Mouse (Mus musculus) left cerebral cortex, postnatal 4 days (tissue): ENCODE measurements around the gene Cabin1. TPM values are rescaled to one million over a fixed set of nuclear protein-coding genes. Genes with fewer than 3 reads are reported as not detected.

Source experiments
- DNase-seq: peaks from one replicate; pipeline ENCODE4 v3.0.0-alpha.2; 2022
- intact Hi-C: fragments of 180-260 bp; cut with DNase I; formaldehyde crosslinking; loops from one replicate; pipeline ENCODE4 v1.15.1; 2025
- total RNA-seq, 2 experiments: library from RNA; stranded (reverse); gene quantifications; 2 replicates each; pipeline ENCODE4 v1.2.3; 2021

The Cabin1 gene
- total RNA-seq, 2 experiments from 2014 or later: 93.1 to 101 TPM

DNA sequence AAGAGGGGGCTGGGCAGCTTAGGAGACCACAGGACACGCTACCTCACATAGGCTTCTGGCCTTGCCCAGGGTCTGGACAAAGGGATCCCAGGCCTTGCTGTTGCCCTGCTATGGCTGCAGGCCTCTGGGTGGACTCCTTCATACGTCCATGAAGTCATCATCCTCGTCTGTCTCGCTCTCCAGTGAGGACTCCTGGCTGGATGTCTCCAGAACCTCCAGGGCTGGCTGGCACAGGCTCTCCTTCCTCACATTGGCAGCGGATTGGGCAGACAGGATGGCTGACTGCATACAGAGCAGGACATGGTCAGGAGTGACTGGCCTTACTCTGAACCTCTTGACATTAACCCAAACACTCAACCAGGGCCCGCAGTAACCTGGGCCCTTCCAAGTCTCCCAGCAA, 117.7 kb downstream of the Cabin1 start:
- no peak for DNase-seq
- intact Hi-C loops: no loop called here

DNA sequence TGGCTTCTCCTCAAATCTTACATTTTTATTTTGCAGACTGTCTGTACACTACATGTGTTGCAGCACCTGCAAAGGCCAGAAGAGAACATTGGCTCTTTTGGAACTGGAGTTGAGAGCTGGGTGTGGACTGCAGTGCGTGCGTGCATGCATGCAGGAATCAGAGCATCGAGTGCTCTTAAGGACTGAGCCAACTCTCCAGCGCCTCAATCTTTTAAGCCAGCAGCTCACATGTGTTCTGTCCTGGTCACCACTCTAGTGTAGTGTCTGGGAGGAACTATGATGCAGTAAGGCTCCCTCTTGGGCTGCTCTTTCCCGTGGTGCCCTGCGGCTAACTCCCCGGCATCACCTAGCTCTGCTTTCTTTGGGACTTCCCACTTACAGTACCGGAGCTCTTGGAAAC, 118.5 kb downstream of the Cabin1 start:
- intact Hi-C loops: no loop called here
- no peak for DNase-seq

DNA sequence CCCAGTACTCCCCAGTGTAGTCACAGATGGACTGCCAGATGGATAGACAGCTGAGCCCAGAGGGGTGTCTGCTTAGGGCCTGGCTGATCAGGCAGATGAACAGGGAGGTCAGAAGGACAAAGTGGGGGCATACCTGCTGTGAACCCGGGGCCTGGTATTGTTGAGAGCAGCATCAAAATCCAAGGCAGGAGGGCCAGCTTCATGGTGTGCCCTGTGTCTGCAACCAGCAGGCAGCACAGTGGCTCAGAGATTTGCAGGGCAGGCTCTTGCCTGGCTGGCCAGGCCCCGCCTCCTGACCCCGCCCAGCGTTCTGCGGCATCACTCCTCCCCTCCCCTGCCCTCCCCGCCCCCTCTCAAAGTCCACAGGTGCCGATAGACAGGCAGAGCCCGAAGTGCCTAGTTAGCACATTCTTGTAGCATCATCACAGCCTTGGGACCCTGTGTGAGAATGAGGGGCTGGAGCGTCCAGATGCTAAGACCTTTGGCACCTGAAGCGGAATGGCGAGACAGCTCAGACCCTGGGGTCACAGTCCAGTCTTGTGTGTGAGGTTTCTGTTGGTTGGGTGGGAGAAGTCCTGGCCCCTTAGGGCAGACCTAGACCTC, 120.3 kb downstream of the Cabin1 start, which contains the start of gene Susd2:
TSS of gene Susd2 (minus strand) at position 268 of the 603 bp plus-strand sequence.
- intact Hi-C loops: no loop called here
- peak; percentile 66 for DNase-seq

DNA sequence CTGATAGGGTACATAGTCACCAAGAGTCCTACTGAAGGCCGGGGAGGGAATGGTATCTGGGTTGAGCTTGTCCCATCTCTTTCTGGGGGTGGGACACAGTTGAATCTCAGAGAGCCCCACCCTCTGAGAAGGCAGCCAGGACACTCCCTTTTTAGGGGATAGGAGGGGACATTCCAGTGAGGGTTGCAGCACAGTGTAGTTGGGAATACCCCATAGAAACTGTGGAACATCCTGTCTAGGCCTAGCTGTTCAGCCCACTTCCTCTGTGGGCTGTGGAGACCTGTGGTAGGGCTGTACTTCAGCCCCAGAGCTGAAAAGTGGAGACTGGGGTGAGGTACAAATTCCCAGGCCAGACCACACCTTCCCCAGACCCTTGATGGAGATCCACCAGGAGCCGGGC, 121.2 kb downstream of the Cabin1 start:
- intact Hi-C loops: no loop called here
- DNase-seq: no peak

DNA sequence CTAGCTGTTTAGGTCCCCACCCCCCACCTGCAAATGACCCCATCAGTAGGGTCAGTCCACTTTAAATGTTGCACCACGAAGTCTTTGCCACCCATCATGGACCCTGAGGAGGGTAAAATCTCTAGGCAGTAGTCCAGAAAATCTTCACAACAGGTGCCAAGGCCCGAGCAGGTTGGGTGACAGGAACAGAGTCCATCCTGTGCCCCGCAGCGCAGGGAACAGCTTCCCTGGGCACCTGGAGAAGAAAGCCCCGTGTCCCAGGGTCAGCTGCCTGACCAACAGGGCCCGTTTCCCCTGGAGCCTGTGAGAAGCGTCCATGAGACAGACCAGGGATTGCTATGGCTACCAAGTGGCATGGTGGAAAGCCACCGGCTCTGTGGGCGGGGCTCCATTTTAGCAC, 121.7 kb downstream of the Cabin1 start:
- intact Hi-C loops: no loop called here
- DNase-seq: no peak

DNA sequence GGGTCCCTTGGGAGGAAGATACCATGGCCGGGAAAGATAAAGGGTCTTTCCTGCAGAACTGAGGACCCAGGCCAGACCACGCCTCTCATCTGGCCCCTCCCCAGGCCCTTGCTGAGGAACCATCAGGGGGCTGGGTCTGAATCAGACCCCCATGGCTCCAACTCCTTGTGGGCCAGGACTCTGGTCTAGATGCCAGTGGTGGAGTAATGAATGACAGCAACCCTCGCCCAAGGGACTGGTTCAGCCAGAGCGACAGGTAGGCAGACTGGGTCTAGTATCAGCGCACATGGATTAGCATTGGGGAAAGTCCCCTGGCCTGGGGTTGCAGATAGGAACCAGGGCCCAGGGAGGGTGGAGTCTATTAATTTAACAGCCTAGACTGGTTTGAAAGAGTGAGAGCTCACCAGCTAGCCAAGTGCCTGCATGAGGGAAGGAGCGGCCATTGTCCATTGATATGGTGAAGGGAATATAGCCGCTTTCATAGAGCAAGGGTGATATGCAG, 122.4 kb downstream of the Cabin1 start:
- intact Hi-C loops: no loop called here
- DNase-seq: no peak

DNA sequence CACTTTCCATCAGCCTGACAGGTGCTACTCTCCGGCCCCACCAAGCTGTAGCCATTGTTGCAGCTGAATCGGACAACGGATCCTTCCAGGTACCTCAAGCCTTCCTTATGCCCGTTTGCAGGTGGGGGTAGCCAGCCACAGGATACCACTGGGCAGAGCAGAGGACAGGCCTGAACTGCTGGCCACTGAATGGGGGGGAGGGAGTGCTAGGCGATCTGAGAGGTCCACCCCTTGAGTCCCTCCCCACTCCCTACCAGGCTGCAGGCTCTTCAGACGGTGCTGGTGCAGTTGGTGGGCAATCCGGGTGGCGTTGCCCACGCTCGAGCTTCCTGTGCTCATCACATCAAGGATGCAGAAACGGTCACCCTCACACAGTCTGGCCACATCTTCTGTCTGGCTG, 126.4 kb downstream of the Cabin1 start:
- no peak for DNase-seq
- intact Hi-C loops: loop anchor here (5.0 kb wide), 1 partner anchor 75 kb away; no protein-coding TSS in a partner anchor

DNA sequence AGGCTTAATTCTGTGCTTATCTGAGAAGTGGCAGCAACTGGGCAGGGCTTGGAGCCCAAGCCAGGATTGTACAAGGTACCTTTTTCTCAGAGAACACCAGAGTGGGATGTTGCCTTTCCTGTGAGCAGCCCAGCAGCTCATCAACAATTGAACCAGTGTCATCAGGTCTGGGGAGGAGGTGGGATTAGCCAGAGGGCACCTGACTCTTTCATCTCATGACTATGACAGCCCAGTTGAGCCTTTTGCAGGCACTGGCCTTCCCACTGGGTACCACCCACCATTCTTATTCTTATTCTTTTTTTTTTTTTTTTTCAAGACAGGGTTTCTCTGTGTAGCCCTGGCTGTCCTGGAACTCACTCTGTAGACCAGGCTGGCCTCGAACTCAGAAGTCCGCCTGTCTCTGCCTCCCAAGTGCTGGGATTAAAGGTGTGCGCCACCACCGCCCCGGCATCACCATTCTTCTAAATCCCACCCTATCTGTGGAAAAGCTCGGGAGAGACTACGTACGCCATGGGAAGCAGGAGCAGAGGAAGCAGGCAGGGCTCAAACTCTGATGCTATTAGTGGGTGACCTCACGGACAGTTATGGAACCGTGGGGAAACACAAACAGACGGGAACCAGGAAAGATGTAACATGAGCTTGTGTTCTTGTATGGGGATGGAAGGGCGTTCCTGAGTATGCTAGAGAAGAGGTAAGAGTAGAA, 127.9 kb downstream of the Cabin1 start:
- intact Hi-C loops: loop anchor here (5.0 kb wide), 1 partner anchor 76 kb away; no protein-coding TSS in a partner anchor
- no peak for DNase-seq

DNA sequence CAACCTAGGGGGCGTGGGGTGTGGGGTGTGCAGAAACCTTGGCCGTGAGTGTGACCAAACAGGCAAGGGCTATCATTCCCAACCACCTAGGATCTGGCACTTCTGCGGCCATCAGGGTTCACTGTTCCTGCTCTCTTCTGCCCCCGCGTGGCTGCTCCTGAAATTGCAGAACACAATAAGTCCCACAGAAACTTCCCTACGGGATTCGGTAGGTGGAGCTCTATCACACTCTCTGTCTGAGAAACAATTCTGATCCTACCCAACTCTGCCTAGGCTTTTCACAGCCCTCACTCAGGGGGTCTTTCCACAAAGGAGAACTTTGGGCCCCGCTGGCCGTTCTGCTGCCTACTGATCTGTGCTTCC, 128.5 kb downstream of the Cabin1 start:
- intact Hi-C loops: loop anchor here (5.0 kb wide), 1 partner anchor 77 kb away; no protein-coding TSS in a partner anchor
- DNase-seq: peak; percentile 81

DNA sequence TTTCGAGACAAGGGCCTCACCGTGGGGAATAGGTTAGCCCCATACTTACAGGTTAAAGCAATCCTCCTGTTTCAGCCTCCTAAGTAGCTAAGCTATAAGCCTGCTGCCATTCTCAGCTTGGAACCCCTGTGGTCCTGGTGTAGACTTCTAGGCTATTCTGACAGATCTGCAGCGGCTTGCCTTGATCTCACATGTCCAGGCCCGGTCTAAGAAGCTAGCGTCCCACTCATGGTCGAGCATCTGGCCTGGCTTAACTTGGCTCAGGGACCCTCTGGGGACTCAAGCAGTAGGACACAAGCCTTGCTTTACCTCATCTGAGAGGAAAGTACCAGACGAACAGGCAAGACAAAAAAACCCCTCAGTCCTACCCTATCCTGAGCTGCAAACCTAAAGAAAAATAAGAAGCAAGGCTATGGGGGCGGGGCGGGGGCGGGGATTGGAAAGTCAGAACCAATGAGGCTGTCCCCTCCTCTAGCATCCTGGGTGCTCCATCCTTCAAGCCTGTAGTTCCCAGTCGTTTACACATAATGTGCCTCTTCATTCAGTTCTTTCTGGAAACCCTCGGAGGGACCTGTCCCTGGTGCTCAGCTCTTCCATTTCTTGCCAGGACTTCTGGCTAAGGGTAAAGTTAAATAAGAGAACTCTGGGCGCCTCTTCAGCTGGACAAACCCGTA, 129.0 kb downstream of the Cabin1 start:
- DNase-seq: no peak
- intact Hi-C loops: loop anchor here (5.0 kb wide), 1 partner anchor 77 kb away; no protein-coding TSS in a partner anchor

DNA sequence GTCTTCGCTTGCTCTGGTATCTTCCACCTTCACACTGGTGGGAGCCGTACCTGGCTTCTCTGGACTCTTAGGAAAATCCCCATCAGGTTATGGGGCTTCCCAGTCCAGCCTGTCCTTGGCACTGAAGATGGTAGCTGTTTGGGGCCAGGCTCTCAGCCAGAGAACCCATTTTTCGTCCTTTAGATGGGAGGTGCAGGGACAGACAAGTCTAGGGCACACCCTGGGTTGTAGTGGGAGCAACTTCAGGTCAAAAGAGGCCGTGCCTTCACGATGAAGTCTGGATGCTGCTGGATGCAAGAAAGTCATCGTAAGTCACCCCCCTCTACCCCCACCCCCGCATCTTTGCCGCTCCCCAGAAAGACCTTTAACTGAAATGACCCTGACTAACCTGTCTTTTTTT, 129.5 kb downstream of the Cabin1 start:
- no peak for DNase-seq
- intact Hi-C loops: loop anchor here (5.0 kb wide), 1 partner anchor 78 kb away; no protein-coding TSS in a partner anchor

DNA sequence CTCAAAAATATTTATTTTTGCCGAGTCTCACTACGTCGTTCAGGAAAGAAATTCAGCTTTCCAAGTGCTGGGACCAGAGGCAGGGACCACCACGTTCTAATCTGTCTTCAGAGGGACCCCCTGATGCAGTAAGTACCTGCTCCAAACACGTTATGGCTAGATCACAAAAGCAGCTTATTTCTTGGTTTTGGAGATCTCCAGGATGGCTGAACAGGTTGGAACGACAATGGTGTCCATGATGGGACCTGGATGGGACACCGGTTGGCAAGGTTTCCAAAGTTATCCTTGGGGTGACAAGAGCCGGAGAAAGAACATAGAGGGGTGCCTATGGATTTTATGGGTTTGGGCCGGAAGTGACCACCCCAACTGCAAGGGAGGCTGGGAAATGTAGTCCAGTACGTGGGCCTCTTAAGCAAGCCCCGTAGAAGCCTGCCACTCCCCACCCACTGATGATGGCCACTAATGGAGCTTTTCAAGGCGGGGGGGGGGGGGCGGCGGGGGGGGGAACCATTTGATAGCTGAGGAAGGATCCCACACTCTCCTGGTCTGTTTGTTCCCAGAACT, 130.5 kb downstream of the Cabin1 start:
- no peak for DNase-seq
- intact Hi-C loops: no loop called here

DNA sequence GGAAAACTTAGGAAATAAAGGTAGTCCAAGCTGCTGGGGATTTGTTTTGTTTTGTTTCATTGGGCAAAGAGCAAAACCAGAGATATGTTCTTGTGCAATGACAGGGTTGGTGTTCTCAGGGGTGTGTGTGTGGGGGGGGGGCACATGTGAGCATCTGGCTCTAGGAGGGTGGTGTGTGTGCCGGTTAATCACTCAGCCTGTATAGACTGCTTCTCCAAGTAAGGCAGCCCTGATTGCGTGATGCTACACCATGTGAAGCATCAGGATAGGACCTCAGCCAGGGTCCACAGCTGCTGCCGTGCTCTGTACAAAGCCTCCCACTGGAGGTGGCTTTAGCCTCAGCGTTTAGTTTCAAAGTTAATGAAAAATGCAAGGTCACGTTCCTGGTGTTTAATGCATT, 131.1 kb downstream of the Cabin1 start:
- no peak for DNase-seq
- intact Hi-C loops: no loop called here

DNA sequence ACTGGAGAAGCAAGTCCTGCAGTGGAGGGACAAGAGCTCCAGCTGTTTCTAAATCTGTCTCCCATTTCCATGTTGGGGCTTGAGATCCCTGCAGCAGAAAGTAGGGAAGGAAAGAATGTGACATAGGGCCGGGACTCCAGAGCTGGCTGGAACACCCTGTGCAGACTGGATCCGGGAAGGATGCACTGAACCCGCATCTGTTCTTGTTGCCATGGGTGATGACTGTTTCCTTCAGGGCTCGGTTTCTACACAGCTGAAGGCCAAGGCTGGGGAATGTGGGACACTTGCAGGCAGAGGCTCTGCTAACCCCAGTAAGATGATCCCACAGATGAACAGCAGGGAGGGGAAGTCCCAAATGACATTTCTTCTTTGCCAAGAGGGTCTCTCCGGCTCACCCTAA, 131.5 kb downstream of the Cabin1 start:
- DNase-seq: no peak
- intact Hi-C loops: no loop called here

DNA sequence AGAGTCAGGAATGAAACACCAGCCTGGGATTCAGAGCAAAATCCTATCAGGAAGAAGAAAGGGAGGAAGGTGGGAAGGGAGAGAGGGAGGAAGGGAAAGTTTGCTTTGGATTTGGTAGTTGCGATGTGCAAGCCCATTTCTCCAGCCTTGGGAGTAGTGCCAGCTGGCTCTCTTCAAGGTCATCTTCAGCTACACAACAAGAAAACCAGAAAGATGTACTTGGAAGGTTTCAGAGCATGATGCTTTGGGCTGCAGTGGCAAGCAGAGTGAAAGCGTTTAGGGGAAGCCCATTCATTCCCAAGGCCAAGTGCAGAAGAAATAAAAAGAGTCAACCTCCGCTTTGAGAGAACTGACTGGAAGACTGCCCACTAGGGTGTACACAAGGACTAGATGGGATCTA, 136.7 kb downstream of the Cabin1 start:
- DNase-seq: no peak
- intact Hi-C loops: no loop called here

DNA sequence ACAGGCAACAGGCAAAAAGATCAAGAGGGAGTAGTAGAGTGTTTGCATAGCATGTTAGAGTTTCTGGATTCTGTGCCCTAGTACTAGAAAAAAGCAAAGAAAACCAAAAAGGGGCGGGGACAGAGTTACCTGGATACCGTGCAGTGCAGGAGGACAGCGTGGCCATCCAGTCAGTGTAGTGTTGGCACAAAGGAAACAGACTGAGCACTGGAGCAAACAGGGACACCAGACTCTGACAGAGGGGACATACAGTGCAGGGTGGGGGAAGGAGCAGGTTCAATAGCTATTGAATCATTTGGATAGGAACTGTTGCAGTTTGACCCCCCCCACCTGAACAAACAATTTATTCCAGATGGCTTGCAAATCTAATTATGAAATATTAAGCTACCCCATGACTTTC, 137.2 kb downstream of the Cabin1 start:
- no peak for DNase-seq
- intact Hi-C loops: no loop called here

DNA sequence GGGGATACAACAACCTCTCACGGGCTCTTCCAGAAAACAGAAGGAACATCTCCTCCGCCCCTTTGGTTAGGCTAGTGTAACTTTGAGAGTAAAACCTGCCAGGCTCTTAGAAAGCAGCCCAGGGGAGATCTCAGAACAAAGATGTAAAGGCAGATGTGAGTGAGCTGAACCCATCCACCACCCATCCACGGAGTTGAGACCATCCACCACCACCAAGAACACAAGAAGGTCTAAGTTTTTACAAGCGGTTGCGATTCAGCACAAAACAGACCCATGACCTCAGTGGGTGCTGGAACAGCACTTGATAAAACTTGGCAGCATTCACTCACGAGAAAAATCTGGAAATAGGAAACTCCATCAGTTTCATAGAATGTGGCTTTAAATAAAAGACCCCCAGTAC, 138.2 kb downstream of the Cabin1 start:
- DNase-seq: no peak
- intact Hi-C loops: no loop called here

DNA sequence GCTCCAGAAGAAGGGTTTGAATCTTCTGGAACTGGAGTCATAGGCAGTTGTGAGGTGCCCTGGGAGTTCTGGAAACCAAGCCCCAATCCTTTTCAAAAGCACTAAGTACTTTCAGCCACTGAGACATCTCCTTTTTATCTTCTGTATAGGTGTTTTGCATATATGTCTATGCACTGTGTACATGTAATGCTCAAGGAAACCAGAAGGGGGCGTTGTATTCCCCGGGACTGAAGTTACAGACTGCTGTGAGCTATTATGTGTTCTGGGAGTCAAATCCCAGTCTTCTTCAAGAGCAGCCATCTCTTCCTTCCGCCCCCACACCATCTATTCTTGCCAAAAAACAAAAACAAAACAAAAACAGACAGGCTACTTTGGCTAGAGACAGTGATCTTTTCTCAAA, 143.3 kb downstream of the Cabin1 start:
- intact Hi-C loops: no loop called here
- no peak for DNase-seq

DNA sequence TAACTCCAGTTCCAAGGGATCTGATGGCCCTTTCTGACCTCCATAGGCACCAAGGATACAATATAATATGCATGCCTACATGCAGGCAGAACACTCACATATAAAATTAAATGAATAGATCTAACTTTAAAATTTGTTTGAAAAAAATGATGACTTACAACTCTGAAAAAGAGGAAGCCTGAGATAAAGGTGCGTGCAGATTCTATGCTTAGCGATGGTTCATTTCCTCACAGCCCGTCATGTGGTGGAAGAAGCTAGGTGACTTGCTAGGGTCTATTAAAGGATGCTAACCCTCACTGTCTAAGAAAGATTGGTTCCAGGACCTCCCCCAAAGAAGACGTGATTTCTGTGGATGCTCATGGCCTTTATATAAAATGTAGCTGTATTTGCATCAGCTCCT, 148.1 kb downstream of the Cabin1 start:
- intact Hi-C loops: no loop called here
- no peak for DNase-seq

DNA sequence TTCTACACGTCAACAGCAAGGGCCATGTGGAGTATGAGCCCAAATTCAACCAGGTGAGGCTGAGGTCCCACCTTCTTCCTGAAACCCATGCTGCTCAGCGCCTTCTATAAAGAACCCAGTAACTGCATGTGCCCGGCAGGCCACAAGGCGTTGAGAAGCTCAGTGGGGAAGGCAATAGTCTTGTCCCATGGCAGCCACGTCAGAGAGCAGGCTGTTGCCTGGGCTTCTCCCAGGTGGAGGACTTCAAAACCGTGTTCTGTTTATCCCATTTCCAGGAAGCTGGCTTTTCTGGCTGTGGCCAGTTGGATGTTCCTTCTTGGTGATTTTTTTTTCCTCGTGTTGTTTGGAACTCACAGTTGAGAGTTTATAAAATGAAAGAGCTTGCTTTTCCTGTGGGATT, 153.7 kb downstream of the Cabin1 start:
- no peak for DNase-seq
- intact Hi-C loops: no loop called here

DNA sequence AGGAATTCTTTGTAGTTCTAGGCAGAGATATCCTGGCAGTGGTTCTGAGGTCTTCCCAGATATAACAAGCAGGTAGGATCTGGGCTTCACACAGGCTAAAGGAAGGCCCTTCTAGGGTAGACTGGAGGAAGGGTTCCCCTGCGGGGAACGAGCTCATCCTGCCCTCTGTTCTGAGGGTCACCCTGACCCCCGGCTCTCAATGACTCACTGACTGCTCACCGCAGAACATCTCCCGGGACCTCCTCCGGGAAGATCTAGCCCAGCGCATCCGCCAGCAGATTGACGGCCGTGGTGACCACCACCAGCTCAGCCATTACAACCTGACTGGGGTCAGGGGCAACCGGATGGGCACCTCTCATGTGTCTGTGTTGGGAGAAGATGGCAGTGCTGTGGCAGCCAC, 155.2 kb downstream of the Cabin1 start:
- DNase-seq: no peak
- intact Hi-C loops: no loop called here
